ENCODE assay signal across 8 mouse cellular contexts in the genomic region with DNA sequence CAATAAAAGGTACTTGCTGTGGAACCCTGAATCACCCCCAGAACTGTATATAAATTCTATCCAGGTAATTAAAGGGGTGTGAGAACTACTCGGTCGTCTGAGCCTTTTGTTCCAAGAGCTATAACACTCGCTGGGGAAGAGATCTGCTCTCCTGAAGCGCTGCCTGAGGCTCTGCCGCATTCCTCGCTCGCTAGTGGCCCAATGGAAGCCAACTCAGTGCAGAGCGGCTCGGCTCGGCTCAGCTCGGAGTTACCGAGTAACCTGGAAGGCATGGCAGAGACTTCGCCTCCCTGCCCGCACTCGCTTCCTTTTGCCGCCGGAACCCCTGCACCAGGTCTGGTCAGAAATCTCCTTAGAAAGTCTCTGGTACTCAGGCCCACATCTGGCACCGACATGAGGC. TPM values are rescaled to one million over a fixed set of nuclear protein-coding genes. Genes with fewer than 3 reads are reported as not detected.
A peak's percentile ranks its signal among the peaks of the same experiment; 100 is the strongest.
DNase-seq lines count a peak whose midpoint lies in the region; ATAC-seq lines count a peak whose summit lies in the region.

No protein-coding gene starts in this region.

- WGBS in lung, embryonic 16.5 days, result 13% methylated on average over 18 of the region's 18 CpGs
- WGBS in hindbrain, embryonic 16.5 days, result 12% methylated on average over 18 of the region's 18 CpGs
- WGBS in liver, embryonic 11.5 days, result 20% methylated on average over 18 of the region's 18 CpGs

- peak overlapping the region; percentile 55 for H3K9ac ChIP-seq in lung, embryonic 16.5 days (ENCODE audit: low read length)
- peak overlapping the region; percentile 41 for H3K9ac ChIP-seq in hindbrain, embryonic 16.5 days (ENCODE audit: low read depth, low read length)
- H3K9ac ChIP-seq in liver, embryonic 11.5 days (ENCODE audit: low read depth, low read length), result 0 out of 2 replicates have a peak overlapping the region, but pooled peaks have one; percentile 13

- ATAC-seq in lung, embryonic 16.5 days (ENCODE audit: low read depth), result peak; percentile 38; the same call in 1 of the 2 replicates
- no peak for ATAC-seq in hindbrain, embryonic 16.5 days
- ATAC-seq in liver, embryonic 11.5 days (replicated peaks; ENCODE audit: low FRiP score), result no peak

- peak overlapping the region; percentile 15; the same call in 1 of the 2 replicates for H3K4me3 ChIP-seq in lung, embryonic 16.5 days (ENCODE audit: low read length)
- H3K4me3 ChIP-seq in hindbrain, embryonic 16.5 days (ENCODE audit: low read length), result no peak overlapping the region
- H3K4me3 ChIP-seq in liver, embryonic 11.5 days (ENCODE audit: low read depth, low read length), result no peak overlapping the region

- no peaks in the 10 kb centered on the region for H3K27me3 ChIP-seq in lung, embryonic 16.5 days (ENCODE audit: control insufficient read depth, insufficient read depth, low read depth, low read length)
- H3K27me3 ChIP-seq in hindbrain, embryonic 16.5 days (replicated peaks; ENCODE audit: control insufficient read depth, insufficient read depth, low read length), result no peaks in the 10 kb centered on the region
- H3K27me3 ChIP-seq in liver, embryonic 11.5 days (replicated peaks; ENCODE audit: control insufficient read depth, insufficient read depth, low read length), result no peaks in the 10 kb centered on the region

- H3K4me2 ChIP-seq in lung, embryonic 16.5 days (ENCODE audit: low read depth, low read length), result peak overlapping the region; percentile 45
- H3K4me2 ChIP-seq in hindbrain, embryonic 16.5 days (ENCODE audit: low read length), result peak overlapping the region; percentile 39
- H3K4me2 ChIP-seq in liver, embryonic 11.5 days, result peak overlapping the region; percentile 34

- H3K36me3 ChIP-seq in lung, embryonic 16.5 days (ENCODE audit: control insufficient read depth, insufficient read depth, low read length), result no peaks in the 10 kb centered on the region
- no peaks in the 10 kb centered on the region for H3K36me3 ChIP-seq in hindbrain, embryonic 16.5 days (ENCODE audit: control insufficient read depth, insufficient read depth, low read length)
- no peaks in the 10 kb centered on the region for H3K36me3 ChIP-seq in liver, embryonic 11.5 days (ENCODE audit: control insufficient read depth, insufficient read depth, low read length)

- no peak for DNase-seq in lung, postnatal 4 days
- DNase-seq in liver, embryonic 11.5 days (ENCODE audit: low spot score), result no peak
- peak; percentile 57 for DNase-seq in yolk sac, embryonic 10.5 days (ENCODE audit: low spot score)
- DNase-seq in urinary bladder, postnatal 25 days (ENCODE audit: low spot score), result no peak
- no peak for DNase-seq in T-cell, adult 2 months (ENCODE audit: low spot score)
- DNase-seq in spleen, postnatal 36 days (ENCODE audit: low spot score in 2 of 2), result no peak

- no peak overlapping the region for H3K27ac ChIP-seq in lung, embryonic 16.5 days (ENCODE audit: low read length)
- H3K27ac ChIP-seq in hindbrain, embryonic 16.5 days (ENCODE audit: low read depth, low read length), result no peak overlapping the region
- no peak overlapping the region for H3K27ac ChIP-seq in liver, embryonic 11.5 days (ENCODE audit: low read depth, low read length)

- no peaks in the 10 kb centered on the region for H3K9me3 ChIP-seq in lung, embryonic 16.5 days (ENCODE audit: control insufficient read depth, low read length)
- H3K9me3 ChIP-seq in hindbrain, embryonic 16.5 days (ENCODE audit: control insufficient read depth, low read length), result no peaks in the 10 kb centered on the region
- no peaks in the 10 kb centered on the region for H3K9me3 ChIP-seq in liver, embryonic 11.5 days (ENCODE audit: control insufficient read depth, low read length)

- no peaks in the 10 kb centered on the region for H3K4me1 ChIP-seq in lung, embryonic 16.5 days (replicated peaks; ENCODE audit: control insufficient read depth, insufficient read depth, low read length)
- no peaks in the 10 kb centered on the region for H3K4me1 ChIP-seq in hindbrain, embryonic 16.5 days (ENCODE audit: control insufficient read depth, insufficient read depth, low read depth, low read length)
- H3K4me1 ChIP-seq in liver, embryonic 11.5 days (replicated peaks; ENCODE audit: control insufficient read depth, insufficient read depth, low read length), result no peaks in the 10 kb centered on the region

RNA-seq across cellular contexts. Expression of a gene that starts 36.5 kb away (rescaled TPM):
- polyA plus RNA-seq in lung, embryonic 16.5 days (2015; fragmentation: Nextera tagmentation; extraction: Ambion mirVana), result 12.5 and 12.6 TPM in 2 replicates
- polyA plus RNA-seq in hindbrain, embryonic 16.5 days (2015; fragmentation: Nextera tagmentation; extraction: Ambion mirVana), result 15.0 and 20.7 TPM in 2 replicates
- polyA plus RNA-seq in liver, embryonic 11.5 days (2014; fragmentation: Nextera tagmentation; extraction: Ambion mirVana), result 8.3 and 9.8 TPM in 2 replicates

RNA-seq across cellular contexts. Expression of a gene that starts 56.7 kb away (rescaled TPM):
- 40.5 and 46.1 TPM in 2 replicates for polyA plus RNA-seq in lung, embryonic 16.5 days (2015; fragmentation: Nextera tagmentation; extraction: Ambion mirVana)
- 39.5 and 41.9 TPM in 2 replicates for polyA plus RNA-seq in hindbrain, embryonic 16.5 days (2015; fragmentation: Nextera tagmentation; extraction: Ambion mirVana)
- polyA plus RNA-seq in liver, embryonic 11.5 days (2014; fragmentation: Nextera tagmentation; extraction: Ambion mirVana), result 46.8 and 50.7 TPM in 2 replicates
